Mouse (Mus musculus) embryonic fibroblast, embryonic 13.5 days (primary cell): ENCODE results near the gene Ntng1.

Experiments used
- CTCF ChIP-seq: IDR thresholded peaks from 2 replicates; pipeline ENCODE4 v1.5.1; 2011; ENCODE audit warnings: mild to moderate bottlenecking, control low read depth, low read length, moderate library complexity, borderline replicate concordance; ENCODE audit not compliant: insufficient read depth
- POLR2A ChIP-seq: IDR thresholded peaks from 2 replicates; pipeline ENCODE4 v1.6.1; 2011; ENCODE audit warnings: low read depth, mild to moderate bottlenecking, control low read depth, low read length, moderate library complexity

GRCm38 (mm10) chr3:109783231-109783630, 360.6 kb downstream of the Ntng1 start:
- no peak for TF ChIP-seq CTCF
- no peak for TF ChIP-seq POLR2A
